ENCODE assay signal across 7 mouse cellular contexts in genomic region chr3:105521178-105521631, GRCm38 (mm10).
A peak's percentile ranks its signal among the peaks of the same experiment; 100 is the strongest.
DNase-seq lines count a peak whose midpoint lies in the region; ATAC-seq and TF ChIP-seq lines count a peak whose summit lies in the region.

No protein-coding gene starts in this region.

- peak overlapping the region; percentile 24; the same call in 1 of the 2 replicates for H3K27ac ChIP-seq in ES-E14 (ENCODE audit: insufficient read depth, low read depth, low read length, poor library complexity, severe bottlenecking)
- H3K27ac ChIP-seq in forebrain, embryonic 16.5 days (ENCODE audit: low read length): peak overlapping the region; percentile 26; the same call in 1 of the 2 replicates
- H3K27ac ChIP-seq in hindbrain, embryonic 15.5 days (replicated peaks): peak overlapping the region; percentile 31; the same call in 1 of the 2 replicates

- 36% methylated on average over 12 of the region's 12 CpGs for WGBS in forebrain, embryonic 16.5 days
- 47% methylated on average over 12 of the region's 12 CpGs for WGBS in hindbrain, embryonic 15.5 days

- no peaks in the 10 kb centered on the region for H3K4me1 ChIP-seq in ES-E14 (ENCODE audit: control insufficient read depth in 2 of 2, insufficient read depth in 2 of 2, low read length in 2 of 2, poor library complexity in 1 of 2)
- peaks cover 13% of the 10 kb centered on the region for H3K4me1 ChIP-seq in forebrain, embryonic 16.5 days (replicated peaks; ENCODE audit: control insufficient read depth, insufficient read depth, low read length)
- peaks cover 12% of the 10 kb centered on the region for H3K4me1 ChIP-seq in hindbrain, embryonic 15.5 days (replicated peaks)

- in situ Hi-C loops in ES-E14 (cut with MboI; ENCODE audit: low sequenced_read_pairs in 2 of 2, unreplicated experiment in 2 of 2) (no loop called here), Patski (cut with MboI; ENCODE audit: low pct_unique_long_range_greater_than_20kb) (no loop called here)

- DNase-seq in ES-E14 (ENCODE audit: low read depth, low spot score) (no peak), Patski (ENCODE audit: low read depth, low spot score) (no peak)
- DNase-seq in lung, postnatal 10 days: peak; percentile 15
- peak; percentile 95 for DNase-seq in telencephalon, adult 2 months (ENCODE audit: low read depth, low spot score)
- DNase-seq in embryo, embryonic 10 days (ENCODE audit: low spot score): no peak

- no peak overlapping the region for H3K4me3 ChIP-seq in ES-E14 (ENCODE audit: insufficient read depth in 1 of 2, low read depth in 1 of 2, low read length in 2 of 2, poor library complexity in 1 of 2, severe bottlenecking in 1 of 2)
- H3K4me3 ChIP-seq in forebrain, embryonic 16.5 days (replicated peaks; ENCODE audit: low read length): no peak overlapping the region
- no peak overlapping the region for H3K4me3 ChIP-seq in hindbrain, embryonic 15.5 days

- no peaks in the 10 kb centered on the region for H3K36me3 ChIP-seq in ES-E14 (ENCODE audit: control insufficient read depth, insufficient read depth, low read length, poor library complexity, severe bottlenecking)
- no peaks in the 10 kb centered on the region for H3K36me3 ChIP-seq in forebrain, embryonic 16.5 days (ENCODE audit: control insufficient read depth, insufficient read depth)
- no peaks in the 10 kb centered on the region for H3K36me3 ChIP-seq in hindbrain, embryonic 15.5 days

- H3K27me3 ChIP-seq in Patski: peaks cover 4% of the 10 kb centered on the region
- H3K27me3 ChIP-seq in forebrain, embryonic 16.5 days (replicated peaks; ENCODE audit: control insufficient read depth, insufficient read depth, low read length): no peaks in the 10 kb centered on the region
- H3K27me3 ChIP-seq in hindbrain, embryonic 15.5 days: no peaks in the 10 kb centered on the region

- H3K4me2 ChIP-seq in forebrain, embryonic 16.5 days (ENCODE audit: low read length): peak overlapping the region; percentile 10
- H3K4me2 ChIP-seq in hindbrain, embryonic 15.5 days: 0 out of 2 replicates have a peak overlapping the region, but pooled peaks have one; percentile 20

- POLR2A ChIA-PET in Patski (lab: Charles Lee): no interaction called here

- no peak for TF ChIP-seq CTCF in Patski (IDR thresholded peaks at IDR 0.05)

- no peaks in the 10 kb centered on the region for H3K9me3 ChIP-seq in ES-E14 (ENCODE audit: control insufficient read depth, insufficient read depth, low read depth, low read length)
- no peaks in the 10 kb centered on the region for H3K9me3 ChIP-seq in forebrain, embryonic 16.5 days (ENCODE audit: control insufficient read depth, low read length)
- H3K9me3 ChIP-seq in hindbrain, embryonic 15.5 days: no peaks in the 10 kb centered on the region

- CTCF ChIA-PET in Patski (lab: Charles Lee): no interaction called here

- no peak overlapping the region for H3K9ac ChIP-seq in ES-E14 (ENCODE audit: insufficient read depth, low read depth, low read length, poor library complexity, severe bottlenecking)
- no peak overlapping the region for H3K9ac ChIP-seq in forebrain, embryonic 16.5 days (replicated peaks; ENCODE audit: low read depth, low read length)
- H3K9ac ChIP-seq in hindbrain, embryonic 15.5 days: no peak overlapping the region

- peak; percentile 75 for ATAC-seq in Patski
- ATAC-seq in forebrain, embryonic 16.5 days: peak; percentile 93
- peak; percentile 87 for ATAC-seq in hindbrain, embryonic 15.5 days (ENCODE audit: low FRiP score, low read depth)

TF ChIP-seq in ES-E14, 5 proteins besides CTCF, POLR2A, EP300 and RAD21:
- TF ChIP-seq MAFK (IDR thresholded peaks at IDR 0.05; ENCODE audit: insufficient read depth, low read depth, low read length): no peak
- TF ChIP-seq ZNF384 (IDR thresholded peaks at IDR 0.05; ENCODE audit: low read depth, low read length): no peak
- no peak for TF ChIP-seq HCFC1 (IDR thresholded peaks at IDR 0.05; ENCODE audit: borderline replicate concordance, insufficient read depth, low read length)

Comparison
In these comparisons a context has a peak if more than half of its experiments do, and no peak if none do; other contexts are left out.
1. DNase-seq: peak in lung, postnatal 10 days (single experiment) and telencephalon, adult 2 months (single experiment); none in ES-E14 (single experiment), Patski (single experiment) and embryo, embryonic 10 days (single experiment).
2. Peak in every context shown above with its lines, with median percentiles within 50 percentile points of each other: H3K27ac ChIP-seq and ATAC-seq.